Mouse (Mus musculus): ENCODE measurements at regions not wholly inside any gene's neighbourhood (a gene's known extent, or its start where the extent isn't known, plus 50 kb on each side); places are given as distances from the start of the nearest gene placed in this dataset.

DNA sequence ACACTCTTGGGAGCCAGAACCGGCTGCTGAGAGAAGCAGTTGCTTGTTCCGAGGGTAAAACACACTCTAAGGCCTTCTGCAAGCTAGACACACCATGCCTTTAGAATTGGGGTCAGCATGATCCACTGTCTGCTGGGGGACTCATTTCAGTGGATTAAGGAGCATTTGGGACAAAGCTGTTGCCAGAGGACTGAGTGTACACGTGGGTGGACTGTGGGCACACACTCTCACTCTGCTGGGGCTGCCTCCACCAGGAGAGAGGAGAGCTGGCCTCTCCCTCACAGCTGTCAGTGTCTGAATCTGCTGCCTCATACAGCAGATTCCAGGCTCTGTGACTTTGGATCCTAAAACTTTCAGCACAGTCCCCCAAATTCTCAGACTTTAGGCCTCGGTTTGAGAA, 161.2 kb upstream of the Rreb1 start:
- Histone ChIP-seq H3K4me1 (no peaks in the 10 kb centered on the region), H3K27ac (no peak overlapping the region), H3K9ac (no peak overlapping the region), H3K4me2 (no peak overlapping the region), H3K36me3 (replicated peaks) (no peaks in the 10 kb centered on the region), H3K9me3 (no peaks in the 10 kb centered on the region), H3K4me3 (no peak overlapping the region), H3K27me3 (replicated peaks) (no peaks in the 10 kb centered on the region)
- WGBS = 86% methylated on average over 4 of the region's 4 CpGs
- no peak for ATAC-seq (replicated peaks)

DNA sequence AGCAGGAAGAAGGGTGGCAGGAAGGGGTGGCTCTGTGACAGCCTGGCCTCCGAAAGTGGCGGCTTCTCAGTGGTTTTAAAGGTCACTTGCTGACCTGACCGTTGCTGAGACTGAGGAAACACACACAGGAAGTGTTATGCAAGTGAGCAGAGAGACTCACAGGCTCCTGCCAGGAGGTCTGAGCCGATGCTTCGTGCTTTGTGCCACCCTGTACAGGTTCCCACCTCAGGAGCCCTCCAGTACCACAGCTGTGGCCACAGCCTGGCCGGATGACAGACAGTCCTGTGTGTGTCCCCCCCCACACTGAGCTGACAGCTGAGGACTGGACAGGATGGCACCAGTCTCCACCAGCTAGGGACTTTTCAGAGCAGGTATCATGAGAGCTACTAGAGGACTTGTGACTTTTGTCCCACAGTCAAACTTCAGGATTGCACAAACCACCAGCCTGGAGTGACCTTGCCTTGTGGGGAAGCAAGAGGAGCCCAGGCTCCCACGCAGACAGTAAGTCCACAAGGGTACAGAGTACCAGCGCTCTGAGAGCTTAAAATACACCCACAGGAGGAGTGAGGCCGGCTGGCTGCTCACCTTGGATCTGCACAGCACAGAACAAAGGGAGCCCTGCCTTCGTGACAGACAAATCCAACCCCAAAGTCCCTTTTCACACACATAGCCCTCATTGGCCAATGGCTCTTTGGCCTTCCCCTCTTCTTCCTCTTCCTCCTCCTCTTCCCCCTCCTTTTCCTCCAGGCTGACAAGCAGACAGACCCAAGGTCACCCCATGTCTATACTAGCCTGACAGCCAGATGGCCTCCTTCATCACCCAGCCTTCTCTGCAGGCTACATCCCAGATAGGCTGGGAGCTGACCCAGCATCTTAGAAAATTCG, 158.1 kb upstream of the Rreb1 start:
- no peak for ATAC-seq (replicated peaks)
- Histone ChIP-seq H3K4me3 (no peak overlapping the region), H3K9ac (no peak overlapping the region), H3K9me3 (no peaks in the 10 kb centered on the region), H3K27ac (no peak overlapping the region), H3K27me3 (replicated peaks) (no peaks in the 10 kb centered on the region), H3K4me2 (no peak overlapping the region), H3K4me1 (0 out of 2 replicates have a peak, but pooled peaks cover 3% of the 10 kb centered on the region), H3K36me3 (replicated peaks) (no peaks in the 10 kb centered on the region)
- 65% methylated on average over 11 of the region's 11 CpGs for WGBS

DNA sequence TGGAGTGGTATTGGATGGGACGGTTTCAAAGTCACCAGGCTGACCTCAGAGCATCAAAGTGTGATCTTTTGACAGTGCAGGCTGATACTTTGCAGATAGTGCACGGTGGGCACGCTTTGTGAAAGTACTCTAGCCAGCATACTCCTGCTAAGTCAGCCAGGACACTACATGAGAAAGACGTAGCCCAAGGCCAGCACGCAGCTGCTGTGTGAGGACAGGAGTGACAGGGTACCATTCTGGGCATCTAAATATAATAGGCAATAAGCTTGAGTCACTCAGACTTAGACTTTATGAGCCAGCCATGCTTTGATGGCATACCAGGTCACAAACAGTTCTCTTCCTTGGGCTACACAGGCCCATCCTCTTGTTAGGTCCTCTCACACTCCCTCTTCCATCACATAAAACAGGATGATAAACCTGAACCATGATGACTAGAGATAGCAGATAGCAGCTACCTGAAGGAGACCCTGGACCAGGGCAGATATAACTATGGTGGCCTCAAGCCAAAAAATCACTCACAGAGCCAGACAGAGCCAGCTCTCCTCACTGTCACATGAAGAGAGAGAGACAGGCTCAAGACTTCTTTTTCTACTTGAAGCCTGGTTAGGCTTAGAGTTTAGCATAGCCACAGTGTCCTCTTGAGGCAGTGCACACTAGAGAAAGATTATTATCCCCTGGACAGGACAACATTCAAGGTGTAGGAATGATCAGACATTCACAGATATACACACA, 156.7 kb upstream of the Rreb1 start:
- H3K9me3 ChIP-seq = no peaks in the 10 kb centered on the region
- no peak for ATAC-seq (replicated peaks)
- H3K27me3 ChIP-seq (replicated peaks) = no peaks in the 10 kb centered on the region
- H3K9ac ChIP-seq = no peak overlapping the region
- H3K36me3 ChIP-seq (replicated peaks) = no peaks in the 10 kb centered on the region
- 0 out of 2 replicates have a peak, but pooled peaks cover 3% of the 10 kb centered on the region for H3K4me1 ChIP-seq
- WGBS = 90% methylated on average over 5 of the region's 5 CpGs
- no peak overlapping the region for H3K4me2 ChIP-seq
- no peak overlapping the region for H3K4me3 ChIP-seq
- H3K27ac ChIP-seq = no peak overlapping the region

DNA sequence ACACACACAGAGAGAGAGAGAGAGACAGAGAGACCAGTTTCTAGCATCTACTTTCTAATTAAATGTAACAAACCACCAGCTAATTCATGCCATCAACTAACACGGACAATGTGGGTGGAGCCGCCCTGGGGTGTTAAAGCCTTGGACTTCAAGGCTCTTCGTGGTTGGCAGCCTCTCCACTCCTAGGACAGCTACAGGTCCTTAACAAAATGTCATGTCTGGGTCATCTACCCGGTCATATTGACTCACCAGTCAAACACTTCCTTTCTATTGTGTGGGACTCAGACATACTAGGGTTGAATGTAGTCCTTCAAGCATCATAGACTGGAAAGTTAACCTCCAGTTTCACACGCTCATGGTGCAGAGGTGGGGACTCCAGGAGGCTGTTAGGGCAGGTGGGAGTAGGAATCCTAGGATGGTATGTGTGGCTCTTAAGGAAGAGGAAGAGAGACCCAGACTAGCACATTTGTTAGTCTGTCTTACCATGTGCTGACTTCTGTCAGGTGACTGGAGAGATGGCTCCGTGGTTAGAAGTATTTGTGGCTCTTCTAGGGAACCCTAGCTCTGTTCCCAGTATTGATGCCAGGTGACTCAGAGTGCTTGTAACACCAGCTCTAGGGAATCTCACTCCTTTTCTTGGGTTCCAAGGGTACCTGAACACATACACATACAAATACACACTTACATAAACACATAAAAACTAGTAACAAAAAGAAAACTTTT, 155.7 kb upstream of the Rreb1 start:
- H3K27ac ChIP-seq = no peak overlapping the region
- 76% methylated on average over 6 of the region's 6 CpGs for WGBS

DNA sequence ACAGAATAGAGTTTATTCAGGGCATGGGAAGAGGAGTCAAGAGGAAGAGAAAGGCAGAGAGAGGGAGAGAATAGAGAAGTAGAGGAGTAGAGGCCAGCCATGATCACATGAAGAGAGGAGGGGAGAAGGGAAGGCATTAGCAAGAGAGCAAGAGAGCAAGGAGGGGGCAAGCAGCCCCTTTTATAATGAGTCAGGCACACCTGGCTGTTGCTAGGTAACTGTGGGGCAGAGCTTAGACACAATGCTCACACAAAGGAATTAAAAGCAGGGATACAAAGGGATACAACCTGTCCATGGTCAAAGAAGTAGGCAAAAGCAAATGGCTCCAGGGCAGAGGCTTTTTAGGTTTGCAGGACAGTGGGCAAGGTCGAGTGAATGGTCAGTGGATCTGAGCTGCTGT, 153.5 kb upstream of the Rreb1 start:
- H3K9me3 ChIP-seq = no peaks in the 10 kb centered on the region
- peak; percentile 65 for ATAC-seq (replicated peaks)
- no peaks in the 10 kb centered on the region for H3K36me3 ChIP-seq (replicated peaks)
- no peak overlapping the region for H3K4me3 ChIP-seq
- no peaks in the 10 kb centered on the region for H3K27me3 ChIP-seq (replicated peaks)
- H3K4me1 ChIP-seq = 0 out of 2 replicates have a peak, but pooled peaks cover 3% of the 10 kb centered on the region
- 44% methylated on average over 1 of the region's 1 CpGs for WGBS
- H3K9ac ChIP-seq = no peak overlapping the region
- H3K27ac ChIP-seq = no peak overlapping the region
- H3K4me2 ChIP-seq = no peak overlapping the region

More for the DNA sequence above, 155.7 kb upstream of the Rreb1 start:
- Histone ChIP-seq H3K9me3 (no peaks in the 10 kb centered on the region), H3K27me3 (replicated peaks) (no peaks in the 10 kb centered on the region), H3K4me3 (no peak overlapping the region), H3K36me3 (replicated peaks) (no peaks in the 10 kb centered on the region), H3K4me2 (no peak overlapping the region), H3K4me1 (0 out of 2 replicates have a peak, but pooled peaks cover 3% of the 10 kb centered on the region), H3K9ac (no peak overlapping the region)
- ATAC-seq (replicated peaks) = no peak

DNA sequence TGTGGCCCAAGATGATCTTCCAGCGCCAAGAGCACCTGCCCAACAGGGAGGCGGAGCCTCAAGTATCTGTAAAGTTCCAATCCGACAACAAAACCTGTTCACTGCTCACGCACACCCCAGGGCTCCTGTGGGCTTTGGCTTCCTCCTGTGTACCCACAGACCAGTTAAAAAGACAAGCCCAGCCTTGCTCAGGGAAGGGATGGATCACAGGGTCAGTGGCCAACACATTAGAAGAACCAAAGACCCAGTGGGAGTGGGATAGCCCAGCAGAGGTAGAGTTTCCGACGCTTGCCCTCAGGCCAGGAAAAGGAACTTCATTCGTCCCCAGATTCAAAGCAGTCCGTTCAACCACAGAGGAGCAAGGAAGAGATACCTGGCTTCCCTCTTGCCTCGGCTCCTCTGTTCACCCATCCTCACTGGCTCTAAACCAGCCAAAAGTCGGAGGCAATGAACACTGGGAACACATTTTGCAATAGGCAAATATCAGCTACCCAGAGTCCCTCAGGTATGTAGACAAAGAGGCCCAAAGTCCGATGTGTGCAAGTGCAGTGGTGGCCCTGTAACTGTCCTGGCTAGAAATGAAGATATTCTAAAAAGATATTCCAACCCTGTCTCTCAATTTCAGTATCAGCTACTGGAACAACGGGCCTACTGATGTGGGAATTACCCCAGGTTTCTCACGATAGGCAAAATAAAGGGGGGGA, 152.5 kb upstream of the Rreb1 start:
- WGBS = 92% methylated on average over 13 of the region's 13 CpGs
- Histone ChIP-seq H3K4me2 (no peak overlapping the region), H3K27ac (no peak overlapping the region), H3K4me3 (no peak overlapping the region), H3K9ac (no peak overlapping the region), H3K9me3 (no peaks in the 10 kb centered on the region), H3K36me3 (replicated peaks) (no peaks in the 10 kb centered on the region), H3K27me3 (replicated peaks) (no peaks in the 10 kb centered on the region), H3K4me1 (0 out of 2 replicates have a peak, but pooled peaks cover 3% of the 10 kb centered on the region)
- ATAC-seq (replicated peaks) = no peak

DNA sequence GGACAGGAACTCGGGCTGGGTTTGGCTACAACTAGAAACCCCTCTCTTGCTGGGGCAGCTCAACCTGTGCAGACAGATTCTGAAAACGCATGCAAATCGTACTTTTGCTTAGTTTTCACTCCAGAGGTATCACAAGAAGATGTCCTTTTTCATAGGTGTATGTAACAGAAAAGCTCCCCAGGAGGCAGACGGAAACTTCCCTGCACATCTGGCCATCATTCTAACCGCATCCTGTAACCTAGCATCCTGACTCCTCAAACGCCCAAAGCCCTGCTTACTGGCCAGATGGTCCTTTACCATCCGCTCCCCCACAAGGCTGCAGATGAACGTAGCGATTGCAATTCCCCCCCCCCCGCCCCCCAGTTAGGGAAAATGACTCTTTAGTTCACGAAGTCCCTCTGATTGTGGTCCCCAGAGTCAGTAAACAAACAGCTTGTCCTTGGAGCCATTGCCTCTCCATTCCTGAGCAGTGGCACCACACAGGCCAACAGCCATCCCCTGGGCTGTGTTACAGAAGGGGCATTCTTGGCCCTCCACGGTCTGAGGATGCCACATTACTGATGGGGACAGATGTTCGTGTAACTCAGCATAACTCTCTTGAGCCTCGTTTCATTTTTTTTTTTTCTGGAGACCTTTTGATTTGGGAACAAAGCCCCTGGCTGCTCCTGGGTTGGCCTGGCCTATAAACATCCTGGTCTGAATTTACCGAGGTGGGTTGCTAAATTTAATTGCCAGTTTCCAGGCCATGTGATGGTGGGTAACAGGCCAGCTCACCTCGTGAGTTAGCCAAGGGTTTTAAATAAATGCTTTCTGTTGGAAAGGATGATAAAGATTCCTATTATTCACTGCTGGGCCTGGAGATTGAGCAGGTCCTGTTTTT, 149.6 kb upstream of the Rreb1 start:
- Histone ChIP-seq H3K9me3 (no peaks in the 10 kb centered on the region), H3K36me3 (replicated peaks) (no peaks in the 10 kb centered on the region), H3K27me3 (replicated peaks) (no peaks in the 10 kb centered on the region), H3K4me1 (0 out of 2 replicates have a peak, but pooled peaks cover 3% of the 10 kb centered on the region), H3K27ac (no peak overlapping the region), H3K4me2 (no peak overlapping the region), H3K4me3 (no peak overlapping the region), H3K9ac (no peak overlapping the region)
- ATAC-seq (replicated peaks) = no peak
- WGBS = 63% methylated on average over 16 of the region's 16 CpGs

DNA sequence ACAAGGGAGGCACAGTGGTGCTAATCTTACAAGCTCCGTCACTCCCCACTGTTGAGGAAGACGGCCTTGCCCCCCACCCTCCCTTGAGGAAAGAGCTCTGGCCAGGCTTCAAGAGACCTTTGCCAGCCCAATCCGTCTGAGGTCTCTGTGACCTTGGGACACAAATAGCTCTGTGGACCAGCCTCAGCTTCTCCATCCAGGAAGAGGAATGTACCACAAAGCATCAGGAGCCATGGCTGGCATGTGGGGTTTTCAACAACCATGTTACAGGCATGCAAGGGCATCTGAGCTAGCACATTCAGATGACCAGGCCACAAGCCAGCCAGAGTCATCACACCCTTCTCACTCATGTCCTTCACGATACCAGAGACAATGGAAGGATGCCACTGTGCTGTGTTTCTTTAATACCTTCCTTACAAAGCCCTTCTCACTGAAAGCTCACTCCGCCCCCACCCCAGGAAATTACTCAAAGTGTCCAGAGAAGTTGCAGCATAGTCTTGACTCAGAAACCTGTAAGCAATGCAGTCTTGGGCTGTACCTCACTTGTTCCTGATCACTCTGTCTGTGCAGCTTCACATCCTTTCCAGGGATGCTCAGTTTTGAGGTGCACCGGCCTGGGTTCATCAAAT, 148.8 kb upstream of the Rreb1 start:
- no peak overlapping the region for H3K4me2 ChIP-seq
- H3K9me3 ChIP-seq = no peaks in the 10 kb centered on the region
- no peak overlapping the region for H3K4me3 ChIP-seq
- no peak overlapping the region for H3K27ac ChIP-seq
- H3K36me3 ChIP-seq (replicated peaks) = no peaks in the 10 kb centered on the region
- 0 out of 2 replicates have a peak, but pooled peaks cover 3% of the 10 kb centered on the region for H3K4me1 ChIP-seq
- 74% methylated on average over 6 of the region's 6 CpGs for WGBS
- no peak for ATAC-seq (replicated peaks)
- no peaks in the 10 kb centered on the region for H3K27me3 ChIP-seq (replicated peaks)
- no peak overlapping the region for H3K9ac ChIP-seq

DNA sequence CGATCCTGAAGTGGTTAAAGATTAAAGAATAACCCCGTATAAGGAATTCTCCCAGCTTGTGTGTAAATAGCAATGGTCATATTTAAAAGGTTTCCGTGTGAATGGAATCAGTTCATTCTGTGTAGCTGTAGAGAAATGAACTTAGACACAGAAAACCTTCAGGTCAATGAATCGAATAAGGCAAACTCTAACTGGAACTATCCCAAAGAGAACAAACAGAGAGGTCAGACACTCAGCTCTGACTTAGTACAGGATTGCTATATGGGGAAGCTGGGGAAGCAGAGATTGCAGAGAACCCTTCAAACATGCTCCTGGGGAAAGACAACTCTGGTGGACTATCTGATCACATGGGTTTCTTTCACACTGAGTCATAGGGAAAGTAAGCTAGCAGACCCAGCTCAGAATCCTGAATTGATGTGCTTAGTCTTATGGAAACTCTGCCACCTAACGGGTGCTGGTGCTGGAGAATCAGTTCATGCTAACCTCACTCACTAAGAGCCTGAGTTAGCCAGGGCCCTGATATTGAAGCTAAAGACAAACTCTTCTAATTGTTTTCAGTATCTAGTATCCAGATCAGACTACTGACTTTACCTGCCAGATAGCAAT, 145.3 kb upstream of the Rreb1 start:
- no peak overlapping the region for H3K4me2 ChIP-seq
- no peak overlapping the region for H3K4me3 ChIP-seq
- no peaks in the 10 kb centered on the region for H3K27me3 ChIP-seq (replicated peaks)
- no peak overlapping the region for H3K9ac ChIP-seq
- no peak overlapping the region for H3K27ac ChIP-seq
- no peaks in the 10 kb centered on the region for H3K36me3 ChIP-seq (replicated peaks)
- H3K9me3 ChIP-seq = no peaks in the 10 kb centered on the region
- no peak for ATAC-seq (replicated peaks)
- 89% methylated on average over 5 of the region's 5 CpGs for WGBS
- no peaks in the 10 kb centered on the region for H3K4me1 ChIP-seq

DNA sequence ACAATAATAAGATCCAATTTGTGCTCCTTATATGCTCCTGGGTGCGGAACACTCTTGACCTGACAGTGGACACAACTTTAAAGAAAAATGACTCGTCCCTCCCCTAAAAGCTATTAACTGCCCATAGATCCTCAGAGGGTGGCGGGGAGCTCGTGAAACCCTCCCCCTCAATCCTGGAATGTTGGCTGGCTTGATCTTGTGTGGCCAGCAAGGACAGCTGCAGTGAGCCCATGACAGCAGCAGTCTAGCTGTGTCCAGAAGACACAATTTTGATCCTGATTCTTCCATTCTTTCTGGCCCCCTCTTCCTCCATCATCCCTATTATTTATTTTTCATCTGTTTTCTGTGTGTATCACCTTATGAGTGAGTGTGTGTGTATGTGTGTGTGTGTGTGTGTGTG, 141.8 kb upstream of the Rreb1 start:
- no peak for ATAC-seq (replicated peaks)

More for the DNA sequence above, 141.8 kb upstream of the Rreb1 start:
- Histone ChIP-seq H3K27ac (no peak overlapping the region), H3K9ac (no peak overlapping the region), H3K4me3 (no peak overlapping the region), H3K9me3 (no peaks in the 10 kb centered on the region), H3K4me1 (no peaks in the 10 kb centered on the region), H3K4me2 (no peak overlapping the region), H3K27me3 (replicated peaks) (no peaks in the 10 kb centered on the region), H3K36me3 (replicated peaks) (no peaks in the 10 kb centered on the region)
- 71% methylated on average over 4 of the region's 4 CpGs for WGBS

Measured in midbrain, embryonic 15.5 days (tissue).